Mouse (Mus musculus) kidney, embryonic 14.5 days (tissue): ENCODE results near the gene Zfp628. TPM values are rescaled to one million over a fixed set of nuclear protein-coding genes. Genes with fewer than 3 reads are reported as not detected.

Experiments
- ATAC-seq: fragments of 200-750 bp; cut with Nextera tagmentation; 2 replicates; pipeline ENCODE4 v1.8.0; 2017; ENCODE audit warnings: moderate number of reproducible peaks, mild to moderate bottlenecking, moderate TSS enrichment, moderate library complexity; ENCODE audit not compliant: low FRiP score, low TSS enrichment
- H3K27ac ChIP-seq: fragments of 300-500 bp; sonication (generic); 2 replicates; pipeline ENCODE4 v1.5.1; 2014; ENCODE audit warnings: low read depth, mild to moderate bottlenecking, low read length, moderate library complexity, mixed read lengths
- H3K27me3 ChIP-seq: fragments of 300-500 bp; sonication (generic); 2 replicates; pipeline ENCODE4 v1.6.1; 2014; ENCODE audit warnings: mild to moderate bottlenecking, low read length; ENCODE audit not compliant: control insufficient read depth, insufficient read depth
- H3K36me3 ChIP-seq: fragments of 300-500 bp; sonication (generic); 2 replicates; pipeline ENCODE4 v1.6.1; 2014; ENCODE audit warnings: low read length, mixed read lengths; ENCODE audit not compliant: control insufficient read depth, insufficient read depth
- H3K4me1 ChIP-seq: fragments of 300-500 bp; sonication (generic); 2 replicates; pipeline ENCODE4 v1.6.1; 2014; ENCODE audit warnings: low read length, mixed read lengths; ENCODE audit not compliant: control insufficient read depth, insufficient read depth
- H3K4me2 ChIP-seq: fragments of 300-500 bp; sonication (generic); replicated peaks from 2 replicates; pipeline ENCODE4 v1.6.1; 2014; ENCODE audit warnings: low read depth, mild to moderate bottlenecking, low read length
- H3K4me3 ChIP-seq: fragments of 300-500 bp; sonication (generic); 2 replicates; pipeline ENCODE4 v1.5.1; 2014; ENCODE audit warnings: mild to moderate bottlenecking, low read length
- H3K9ac ChIP-seq: fragments of 300-500 bp; sonication (generic); 2 replicates; pipeline ENCODE4 v1.6.1; 2014; ENCODE audit warnings: low read depth, mild to moderate bottlenecking, low read length, moderate library complexity
- H3K9me3 ChIP-seq: fragments of 300-500 bp; sonication (generic); 2 replicates; pipeline ENCODE4 v1.6.1; 2016; ENCODE audit warnings: low read length; ENCODE audit not compliant: control insufficient read depth
- WGBS: fragments of 180-500 bp; shearing (Covaris S2); extraction: QIAGEN DNeasy Blood & Tissue Kit; methylation state at CpG from one replicate; pipeline ENCODE4 v1.1.7; 2014; 5-methylcytosine and 5-hydroxymethylcytosine counted together
- polyA plus RNA-seq: library from polyadenylated mRNA; unstranded; fragments of >200 nt; fragmentation: Nextera tagmentation; extraction: Ambion mirVana; gene quantifications from 2 replicates; pipeline ENCODE4 v1.2.1, GENCODE M21; 2014

Zfp628 gene
- polyA plus RNA-seq, 1 experiment from 2014 or later, result 4.5 TPM

DNA sequence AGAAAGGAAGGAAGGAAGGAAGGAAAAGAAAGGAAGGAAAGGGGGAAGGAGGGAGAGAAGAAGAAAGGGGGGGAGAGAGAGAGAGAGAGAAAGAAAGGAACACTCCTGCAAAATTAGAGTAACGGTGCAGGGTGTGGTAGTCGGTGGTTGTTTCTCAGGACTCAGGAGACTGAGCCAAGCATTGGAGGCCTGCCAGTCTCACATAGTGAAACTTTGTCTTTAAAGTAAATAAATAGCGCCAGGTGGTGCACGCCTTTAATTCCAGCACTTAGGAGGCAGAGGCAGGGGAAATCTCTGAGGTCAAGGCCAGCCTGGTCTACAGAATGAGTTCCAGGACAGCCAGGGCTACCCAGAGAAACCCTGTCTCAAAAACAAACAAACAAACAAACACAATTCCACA lies 28.3 kb upstream of the Zfp628 start:
- Histone ChIP-seq H3K27me3 (no peaks in the 10 kb centered on the region), H3K36me3 (no peaks in the 10 kb centered on the region), H3K4me1 (no peaks in the 10 kb centered on the region), H3K4me3 (no peak overlapping the region), H3K27ac (no peak overlapping the region), H3K4me2 (no peak overlapping the region), H3K9me3 (peaks cover 9% of the 10 kb centered on the region; the same call in 1 of the 2 replicates), H3K9ac (no peak overlapping the region)
- no peak for ATAC-seq
- 74% methylated on average over 4 of the region's 4 CpGs for WGBS

DNA sequence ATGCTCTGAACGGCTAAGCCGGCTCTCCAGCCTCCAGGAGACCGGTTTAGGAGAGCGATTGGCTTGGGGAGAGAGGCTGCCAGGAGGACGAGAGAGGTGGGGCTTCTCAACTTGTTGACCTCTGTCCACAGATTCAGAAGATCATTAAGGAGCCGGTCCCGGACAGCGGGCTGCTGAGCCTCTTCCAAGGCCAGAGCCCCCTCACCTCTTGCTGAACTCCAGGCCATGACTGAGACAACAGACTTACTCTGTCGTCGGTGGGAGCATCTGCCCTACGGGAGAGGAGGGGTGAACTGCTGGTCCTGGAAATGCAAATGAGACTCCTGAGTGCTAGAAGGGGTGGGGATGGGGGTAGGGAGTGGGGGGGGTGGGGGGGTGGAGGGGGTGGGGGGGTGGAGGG lies 19.8 kb upstream of the Zfp628 start:
- H3K27ac ChIP-seq, result no peak overlapping the region
- H3K4me3 ChIP-seq, result no peak overlapping the region
- no peaks in the 10 kb centered on the region for H3K9me3 ChIP-seq
- H3K27me3 ChIP-seq, result 0 out of 2 replicates have a peak, but pooled peaks cover 3% of the 10 kb centered on the region
- 57% methylated on average over 9 of the region's 11 CpGs for WGBS
- no peak for ATAC-seq
- H3K4me2 ChIP-seq, result no peak overlapping the region
- 0 out of 2 replicates have a peak, but pooled peaks cover 7% of the 10 kb centered on the region for H3K4me1 ChIP-seq
- no peaks in the 10 kb centered on the region for H3K36me3 ChIP-seq
- H3K9ac ChIP-seq, result no peak overlapping the region

DNA sequence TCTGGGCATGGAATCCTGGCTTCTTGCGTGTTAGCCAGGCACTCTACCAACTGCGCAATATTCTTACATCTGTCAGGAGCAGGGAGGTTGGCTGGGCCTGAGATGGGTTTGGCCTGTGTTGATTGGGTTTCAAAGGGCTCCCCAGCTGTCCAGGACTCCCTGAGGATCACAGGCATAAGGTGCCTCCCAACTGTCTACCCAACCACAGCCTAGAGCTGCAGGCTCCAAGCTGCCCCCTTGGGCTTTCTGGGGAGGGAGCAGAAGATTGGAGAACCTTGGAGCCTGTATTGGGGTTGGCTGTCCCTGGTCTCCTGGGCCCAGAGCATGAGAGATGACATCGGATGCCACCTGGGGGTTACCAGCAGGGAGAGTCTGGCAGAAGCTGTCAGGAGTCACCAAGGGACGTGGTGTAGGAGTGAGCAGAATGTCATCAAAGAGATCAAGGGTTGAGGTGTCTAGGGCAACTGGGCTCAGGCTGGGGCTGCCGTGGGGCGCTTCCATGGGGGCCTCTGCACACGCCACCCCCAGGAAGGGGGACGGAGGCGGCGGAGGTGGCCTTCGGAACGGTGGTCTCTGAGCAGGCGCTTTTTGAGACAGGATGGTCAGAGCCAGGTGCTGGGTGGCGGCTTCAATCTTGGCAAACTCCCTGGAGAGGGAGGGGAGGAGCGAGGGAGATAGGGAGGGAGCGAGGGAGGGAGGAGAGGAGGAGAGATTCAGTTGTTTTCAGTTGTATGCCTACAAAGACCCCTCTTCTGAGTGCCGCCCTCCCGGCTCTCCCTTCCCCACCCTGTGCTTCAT lies 16.0 kb upstream of the Zfp628 start:
- WGBS, result 17% methylated on average over 16 of the region's 18 CpGs
- H3K4me3 ChIP-seq, result peak overlapping the region; percentile 22
- ATAC-seq, result peak; percentile 41
- H3K36me3 ChIP-seq, result no peaks in the 10 kb centered on the region
- 0 out of 2 replicates have a peak, but pooled peaks cover 7% of the 10 kb centered on the region for H3K4me1 ChIP-seq
- H3K9me3 ChIP-seq, result peaks cover 3% of the 10 kb centered on the region; the same call in 1 of the 2 replicates
- peak overlapping the region; percentile 32 for H3K4me2 ChIP-seq
- H3K9ac ChIP-seq, result peak overlapping the region; percentile 28; the same call in 1 of the 2 replicates
- no peak overlapping the region for H3K27ac ChIP-seq
- 0 out of 2 replicates have a peak, but pooled peaks cover 3% of the 10 kb centered on the region for H3K27me3 ChIP-seq

DNA sequence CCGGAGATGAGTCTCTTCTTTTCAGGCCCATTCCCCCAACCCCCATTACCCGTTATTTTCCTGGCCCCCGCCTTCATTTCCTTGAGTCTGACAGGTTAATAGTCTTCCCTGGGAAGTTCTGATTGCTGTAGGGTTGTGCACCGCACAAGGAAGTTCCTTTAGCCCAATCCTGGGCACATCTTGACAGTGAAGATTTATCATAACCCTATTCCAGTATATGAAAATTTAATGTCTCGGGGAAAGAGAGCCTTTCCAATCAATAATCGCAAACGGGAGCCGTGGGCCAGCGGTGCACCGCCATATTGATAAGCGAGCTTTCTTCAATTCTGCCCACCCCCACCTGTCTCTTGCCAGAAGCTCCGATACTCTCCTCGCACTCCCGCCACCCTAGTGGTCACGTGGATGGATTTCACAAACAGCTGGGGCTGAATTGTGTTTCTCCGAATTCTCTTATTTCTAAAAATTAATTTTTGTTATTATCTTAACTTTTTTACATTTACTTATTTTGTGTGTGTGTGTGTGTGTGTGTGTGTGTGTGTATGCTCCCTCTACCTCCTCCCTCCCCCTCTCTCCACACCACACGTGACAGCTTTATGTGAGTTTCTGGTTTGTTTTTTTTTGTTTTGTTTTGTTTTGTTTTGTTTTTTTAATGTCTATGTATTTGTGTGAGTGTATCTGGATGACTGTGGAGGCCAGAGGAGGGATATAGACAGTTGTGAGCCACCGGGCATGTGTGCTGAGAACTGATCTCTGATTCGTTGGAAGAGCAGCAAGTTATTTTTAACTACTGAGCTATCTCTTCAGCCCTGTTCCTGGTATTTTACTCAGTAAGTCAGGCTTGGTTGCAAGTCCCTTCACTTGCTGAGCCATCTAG lies 15.1 kb upstream of the Zfp628 start:
- peak; percentile 39; the same call in 1 of the 2 replicates for ATAC-seq
- H3K9ac ChIP-seq, result 0 out of 2 replicates have a peak overlapping the region, but pooled peaks have one; percentile 28
- WGBS, result 8% methylated on average over 19 of the region's 19 CpGs

DNA sequence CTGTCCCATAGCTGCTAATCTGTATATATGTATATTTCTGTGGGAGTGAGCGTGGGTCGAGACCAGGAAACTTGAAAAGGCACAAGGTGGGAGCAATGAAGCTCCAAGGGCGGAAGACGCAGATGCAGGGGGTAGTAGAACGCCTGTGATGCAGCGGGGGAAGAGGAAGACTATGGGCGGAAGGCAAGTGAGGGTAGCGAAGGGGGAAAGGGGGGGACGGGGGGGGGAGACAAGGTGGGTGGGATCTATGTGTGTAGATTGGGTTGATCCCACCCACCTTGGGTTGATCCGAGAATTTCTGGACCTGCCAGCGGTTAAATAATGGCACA lies 14.5 kb upstream of the Zfp628 start:
- H3K9ac ChIP-seq, result no peak overlapping the region
- H3K9me3 ChIP-seq, result peaks cover 3% of the 10 kb centered on the region; the same call in 1 of the 2 replicates
- 0 out of 2 replicates have a peak, but pooled peaks cover 3% of the 10 kb centered on the region for H3K27me3 ChIP-seq
- H3K4me1 ChIP-seq, result 0 out of 2 replicates have a peak, but pooled peaks cover 7% of the 10 kb centered on the region
- H3K36me3 ChIP-seq, result no peaks in the 10 kb centered on the region
- peak overlapping the region; percentile 27; the same call in 1 of the 2 replicates for H3K4me2 ChIP-seq
- peak; percentile 8; the same call in 1 of the 2 replicates for ATAC-seq
- H3K4me3 ChIP-seq, result no peak overlapping the region
- WGBS, result 40% methylated on average over 11 of the region's 11 CpGs
- H3K27ac ChIP-seq, result no peak overlapping the region

More for the DNA sequence above, 15.1 kb upstream of the Zfp628 start:
- 0 out of 2 replicates have a peak, but pooled peaks cover 7% of the 10 kb centered on the region for H3K4me1 ChIP-seq
- H3K4me3 ChIP-seq, result peak overlapping the region; percentile 22
- H3K36me3 ChIP-seq, result no peaks in the 10 kb centered on the region
- H3K27me3 ChIP-seq, result 0 out of 2 replicates have a peak, but pooled peaks cover 3% of the 10 kb centered on the region
- peaks cover 3% of the 10 kb centered on the region; the same call in 1 of the 2 replicates for H3K9me3 ChIP-seq
- H3K27ac ChIP-seq, result no peak overlapping the region
- H3K4me2 ChIP-seq, result peak overlapping the region; percentile 32

DNA sequence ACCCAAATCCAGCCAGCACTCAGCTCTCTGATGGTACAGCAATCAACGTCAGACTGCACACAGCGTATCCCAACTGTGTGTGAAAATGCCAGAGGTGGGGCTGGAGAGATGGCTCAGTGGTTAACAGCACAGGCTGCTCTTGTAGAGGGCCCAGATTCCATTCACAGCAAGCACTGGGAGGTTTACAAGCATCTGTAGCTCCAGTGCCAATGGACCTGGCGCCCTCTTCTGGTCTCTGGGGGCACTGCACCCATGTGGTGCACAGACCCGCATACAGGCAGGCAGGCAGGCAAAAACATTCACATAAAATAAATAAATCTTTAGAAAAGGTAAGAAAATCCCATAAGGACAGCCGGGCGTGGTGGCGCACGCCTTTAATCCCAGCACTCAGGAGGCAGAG lies 13.8 kb upstream of the Zfp628 start:
- Histone ChIP-seq H3K27me3 (0 out of 2 replicates have a peak, but pooled peaks cover 3% of the 10 kb centered on the region), H3K27ac (no peak overlapping the region), H3K4me3 (no peak overlapping the region), H3K4me2 (no peak overlapping the region), H3K9me3 (peaks cover 3% of the 10 kb centered on the region; the same call in 1 of the 2 replicates), H3K36me3 (no peaks in the 10 kb centered on the region), H3K4me1 (0 out of 2 replicates have a peak, but pooled peaks cover 7% of the 10 kb centered on the region), H3K9ac (no peak overlapping the region)
- ATAC-seq, result 0 out of 2 replicates have a peak, but pooled peaks have one; percentile 29
- 58% methylated on average over 8 of the region's 8 CpGs for WGBS

DNA sequence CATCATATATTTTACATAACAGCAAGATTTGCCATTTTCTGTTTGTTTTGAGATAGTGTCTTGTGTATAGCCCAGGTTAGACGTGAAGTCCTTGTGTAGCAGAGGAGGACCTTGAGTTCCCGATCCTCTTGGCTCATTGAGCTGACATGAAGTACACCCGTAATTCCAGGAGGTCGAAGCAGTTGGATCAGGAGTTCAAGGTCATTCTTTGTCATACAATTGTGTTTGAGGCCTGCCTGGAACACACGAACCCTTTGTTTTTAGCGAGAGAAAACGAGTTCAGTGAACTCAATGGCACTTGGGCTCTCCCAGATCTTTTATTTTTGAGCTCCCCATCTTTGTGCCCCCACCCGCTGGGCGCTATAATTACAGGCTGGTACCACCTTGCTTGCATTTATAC lies 12.6 kb upstream of the Zfp628 start:
- Histone ChIP-seq H3K4me2 (no peak overlapping the region), H3K4me1 (0 out of 2 replicates have a peak, but pooled peaks cover 7% of the 10 kb centered on the region), H3K27ac (no peak overlapping the region), H3K36me3 (no peaks in the 10 kb centered on the region), H3K27me3 (0 out of 2 replicates have a peak, but pooled peaks cover 3% of the 10 kb centered on the region), H3K9ac (no peak overlapping the region), H3K9me3 (peaks cover 3% of the 10 kb centered on the region; the same call in 1 of the 2 replicates), H3K4me3 (no peak overlapping the region)
- ATAC-seq, result no peak
- 88% methylated on average over 9 of the region's 9 CpGs for WGBS

DNA sequence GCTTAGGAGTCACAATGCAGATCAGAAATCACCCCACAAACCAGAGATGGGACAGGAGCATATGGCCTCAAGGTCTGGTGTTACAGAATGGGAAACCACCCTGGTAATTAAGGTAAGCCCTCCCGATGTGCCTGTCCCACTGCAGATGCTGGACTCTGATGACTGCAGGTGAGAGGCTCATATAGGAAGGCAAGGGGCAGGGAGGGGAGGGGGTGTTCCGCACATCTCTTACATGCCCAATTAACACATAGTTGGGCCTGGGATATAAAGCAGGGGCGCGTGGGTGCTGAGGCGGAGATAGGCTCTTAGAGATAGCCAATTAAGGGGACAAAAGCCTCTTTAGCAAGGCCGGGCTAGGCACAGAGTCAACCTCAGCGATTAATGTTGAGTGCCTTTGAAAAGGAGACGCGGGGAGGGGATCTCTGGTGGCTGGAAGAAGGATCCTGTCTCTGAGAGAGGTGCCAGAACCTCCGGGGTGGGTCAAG lies 8.5 kb upstream of the Zfp628 start, which contains the start of gene Gm36210:
Gm36210 (minus strand) TSS at position 51 of the 485 bp plus-strand sequence.
- Histone ChIP-seq H3K36me3 (no peaks in the 10 kb centered on the region), H3K27ac (no peak within 1 kb of the TSS), H3K9ac (no peak within 1 kb of the TSS), H3K9me3 (no peaks in the 10 kb centered on the region), H3K4me1 (0 out of 2 replicates have a peak, but pooled peaks cover under 1% of the 10 kb centered on the region), H3K4me2 (no peak within 1 kb of the TSS), H3K4me3 (no peak within 1 kb of the TSS), H3K27me3 (no peaks in the 10 kb centered on the region)
- 46% methylated on average over 10 of the region's 10 CpGs for WGBS
- no peak for ATAC-seq
